Mouse (Mus musculus) small intestine, adult 2 months (tissue): Measurements from ENCODE around the gene Dbx2. TPM values are rescaled to one million over a fixed set of nuclear protein-coding genes. Genes with fewer than 3 reads are reported as not detected.

Source experiments
- H3K27ac ChIP-seq: fragments of 200-500 bp; 2 replicates; pipeline ENCODE4 v1.5.1; 2012; ENCODE audit warnings: low read depth, low read length, control low read depth, inconsistent platforms; ENCODE audit not compliant: insufficient read depth
- H3K27me3 ChIP-seq: fragments of 200-500 bp; 2 replicates; pipeline ENCODE4 v1.6.1; 2012; ENCODE audit warnings: mild to moderate bottlenecking, moderate library complexity, low read length, inconsistent platforms; ENCODE audit not compliant: control insufficient read depth, insufficient read depth
- H3K36me3 ChIP-seq: fragments of 200-500 bp; 2 replicates; pipeline ENCODE4 v1.6.1; 2012; ENCODE audit warnings: mild to moderate bottlenecking, low read length, control low read depth, inconsistent platforms; ENCODE audit not compliant: control insufficient read depth, insufficient read depth
- H3K4me1 ChIP-seq: fragments of 200-500 bp; 2 replicates; pipeline ENCODE4 v1.6.1; 2012; ENCODE audit warnings: low read length, inconsistent platforms, mixed read lengths; ENCODE audit not compliant: control insufficient read depth, insufficient read depth, insufficient read length
- H3K4me3 ChIP-seq: fragments of 200-500 bp; 2 replicates; pipeline ENCODE4 v1.5.1; 2012; ENCODE audit warnings: low read depth, mild to moderate bottlenecking, control low read depth, inconsistent platforms, low read length, moderate library complexity
- CTCF ChIP-seq: fragments of 200-500 bp; IDR thresholded peaks from 2 replicates; pipeline ENCODE4 v1.5.1; 2012; ENCODE audit warnings: low read depth, mild to moderate bottlenecking, control low read depth, inconsistent platforms, low read length, moderate library complexity, mixed read lengths; ENCODE audit not compliant: insufficient replicate concordance, insufficient read length; ENCODE audit errors: extremely low read depth
- POLR2A ChIP-seq: fragments of 200-500 bp; IDR thresholded peaks from 2 replicates; pipeline ENCODE4 v1.6.1; 2012; ENCODE audit warnings: low read depth, mild to moderate bottlenecking, control low read depth, inconsistent platforms, low read length, moderate library complexity
- WGBS: fragments of 180-500 bp; shearing (Covaris S2); methylation state at CpG from one replicate; pipeline ENCODE4 v1.1.7; 2018; 5-methylcytosine and 5-hydroxymethylcytosine counted together
- polyA plus RNA-seq: library from polyadenylated mRNA; depleted of rRNA; stranded (reverse); fragments of >200 nt; gene quantifications from 2 replicates; pipeline ENCODE4 v1.2.3, GENCODE M21; 2012

Dbx2 gene
- polyA plus RNA-seq, 1 experiment = 0.04 TPM

DNA sequence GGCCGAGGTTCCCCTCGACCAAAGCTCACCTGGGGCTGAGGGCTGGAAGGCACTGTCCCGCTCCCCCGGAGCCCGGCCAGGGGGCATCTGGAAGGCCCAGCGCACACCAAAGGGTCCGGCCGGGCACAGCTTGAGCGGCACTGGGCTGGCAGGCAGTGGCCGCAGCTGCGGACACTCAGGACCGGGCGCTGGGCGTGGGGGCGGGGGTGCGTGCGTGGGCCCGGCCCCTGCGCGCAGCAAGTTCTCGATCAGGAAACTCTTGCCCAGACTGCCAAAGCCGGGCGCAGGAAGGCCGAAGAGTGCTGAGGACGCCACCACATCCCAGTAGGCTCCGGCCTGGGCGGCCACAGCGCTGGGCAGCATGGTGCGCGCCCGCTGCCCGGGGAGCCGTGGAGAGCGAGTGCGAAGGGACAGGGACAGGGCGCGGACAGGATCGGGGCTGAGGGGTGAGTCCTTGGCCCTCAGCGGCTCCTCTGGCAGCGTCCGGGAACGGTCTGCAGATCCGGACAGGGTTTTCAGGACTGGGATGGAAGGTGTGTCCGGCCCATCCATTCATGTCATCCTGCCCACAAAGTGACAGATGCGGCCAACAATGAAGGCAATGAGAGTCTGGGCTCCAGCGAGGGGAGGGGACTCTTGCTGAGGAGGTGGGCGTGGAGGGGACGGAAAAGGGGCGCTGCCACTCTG is 1.4 kb downstream of the Dbx2 start:
- 4% methylated on average over 49 of the region's 49 CpGs for WGBS
- no peak overlapping the region for H3K27ac ChIP-seq
- H3K4me1 ChIP-seq = no peaks in the 10 kb centered on the region; the same call in 1 of the 2 replicates
- H3K36me3 ChIP-seq = no peaks in the 10 kb centered on the region
- TF ChIP-seq CTCF (no peak), POLR2A (no peak)
- H3K27me3 ChIP-seq = peaks cover 26% of the 10 kb centered on the region; the same call in 1 of the 2 replicates
- no peak overlapping the region for H3K4me3 ChIP-seq

DNA sequence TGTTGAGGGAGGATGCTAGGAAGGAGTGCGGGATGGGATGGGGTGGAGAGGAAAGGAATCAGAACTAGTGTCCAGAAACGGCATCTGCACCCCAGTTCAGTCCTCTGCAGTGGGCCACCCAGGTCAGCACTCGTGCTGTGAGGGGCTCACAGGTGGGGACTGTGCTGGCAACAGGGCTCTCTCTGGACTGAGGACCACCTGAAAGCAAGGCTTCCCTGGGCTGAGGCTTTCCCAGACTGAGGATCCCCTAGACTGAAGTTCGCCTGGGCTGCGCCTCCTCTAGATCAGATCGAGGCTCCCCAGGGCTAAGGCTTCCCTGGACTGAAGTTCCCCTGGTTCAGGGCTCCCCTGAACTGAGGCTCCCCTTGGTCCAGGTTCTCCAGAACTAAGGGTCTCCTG is 1.9 kb downstream of the Dbx2 start:
- 13% methylated on average over 6 of the region's 6 CpGs for whole genome bisulfite sequencing
- Histone ChIP-seq H3K4me1 (no peaks in the 10 kb centered on the region; the same call in 1 of the 2 replicates), H3K4me3 (no peak overlapping the region), H3K27ac (no peak overlapping the region), H3K27me3 (peaks cover 26% of the 10 kb centered on the region; the same call in 1 of the 2 replicates), H3K36me3 (no peaks in the 10 kb centered on the region)
- TF ChIP-seq POLR2A = no peak
- TF ChIP-seq CTCF = no peak

DNA sequence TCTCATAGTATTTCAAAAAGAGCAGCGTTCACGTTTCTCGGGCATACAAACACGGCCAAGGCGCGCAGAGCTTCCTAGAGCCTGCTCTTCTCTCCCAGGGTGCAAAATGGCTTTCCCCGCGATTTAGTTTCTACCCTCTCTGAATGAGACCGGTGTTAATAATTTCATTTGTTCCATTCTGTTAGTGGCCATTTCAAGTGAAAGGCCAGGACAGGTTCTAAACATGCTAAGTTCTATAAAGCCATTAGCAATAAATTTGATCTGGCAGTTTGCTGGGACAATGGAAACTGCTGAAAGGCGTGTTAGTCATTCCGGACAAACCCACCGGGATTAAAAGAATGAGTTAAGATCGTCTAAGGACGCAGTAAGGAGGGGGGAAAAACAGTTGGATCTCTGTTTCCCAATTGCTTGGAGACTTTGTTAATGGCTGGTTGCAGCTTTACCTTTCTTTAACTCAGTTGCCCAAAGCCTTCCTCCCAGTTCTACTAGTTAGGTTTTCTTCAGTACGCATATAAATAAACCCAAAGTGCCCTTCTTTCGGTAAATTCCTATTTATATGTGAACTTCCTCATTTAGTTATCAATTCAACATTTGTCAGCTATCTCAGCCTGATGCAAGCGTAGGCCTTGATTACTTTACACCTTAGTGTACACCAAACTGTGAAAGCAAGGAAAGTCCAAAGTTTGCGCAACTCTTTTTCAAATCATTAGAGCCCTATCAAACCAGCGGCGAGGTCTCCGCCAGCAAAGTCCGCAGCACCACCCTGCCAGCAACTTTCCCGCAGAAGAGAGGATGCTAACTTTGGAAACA is 2.7 kb downstream of the Dbx2 start:
- H3K4me1 ChIP-seq = no peaks in the 10 kb centered on the region; the same call in 1 of the 2 replicates
- H3K4me3 ChIP-seq = no peak overlapping the region
- no peak overlapping the region for H3K27ac ChIP-seq
- no peak for TF ChIP-seq CTCF
- no peak for TF ChIP-seq POLR2A
- 8% methylated on average over 23 of the region's 23 CpGs for WGBS
- H3K27me3 ChIP-seq = peaks cover 26% of the 10 kb centered on the region; the same call in 1 of the 2 replicates
- no peaks in the 10 kb centered on the region for H3K36me3 ChIP-seq

DNA sequence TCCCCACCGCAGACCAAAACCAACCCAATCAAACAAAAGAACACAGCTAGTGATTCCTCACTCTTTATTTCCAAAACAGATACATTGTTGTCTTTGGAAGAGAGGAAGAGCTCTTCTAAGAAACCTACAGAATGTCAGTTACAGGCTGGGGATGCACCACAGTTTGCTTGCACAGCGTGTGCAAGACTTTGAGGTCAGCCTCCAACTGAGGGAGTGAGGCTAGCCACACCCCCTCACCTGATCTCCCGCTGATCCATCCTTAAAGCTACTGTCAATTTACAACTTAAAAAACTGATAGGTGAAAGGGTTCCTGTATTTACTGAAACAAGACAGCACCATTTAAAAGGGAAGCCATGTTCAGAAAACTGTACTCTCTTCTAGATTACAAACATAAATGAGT is 3.9 kb downstream of the Dbx2 start:
- Histone ChIP-seq H3K4me3 (no peak overlapping the region), H3K4me1 (no peaks in the 10 kb centered on the region; the same call in 1 of the 2 replicates), H3K36me3 (no peaks in the 10 kb centered on the region), H3K27me3 (peaks cover 26% of the 10 kb centered on the region; the same call in 1 of the 2 replicates), H3K27ac (no peak overlapping the region)
- WGBS = 8% methylated on average over 3 of the region's 3 CpGs
- TF ChIP-seq POLR2A (no peak), CTCF (no peak)

DNA sequence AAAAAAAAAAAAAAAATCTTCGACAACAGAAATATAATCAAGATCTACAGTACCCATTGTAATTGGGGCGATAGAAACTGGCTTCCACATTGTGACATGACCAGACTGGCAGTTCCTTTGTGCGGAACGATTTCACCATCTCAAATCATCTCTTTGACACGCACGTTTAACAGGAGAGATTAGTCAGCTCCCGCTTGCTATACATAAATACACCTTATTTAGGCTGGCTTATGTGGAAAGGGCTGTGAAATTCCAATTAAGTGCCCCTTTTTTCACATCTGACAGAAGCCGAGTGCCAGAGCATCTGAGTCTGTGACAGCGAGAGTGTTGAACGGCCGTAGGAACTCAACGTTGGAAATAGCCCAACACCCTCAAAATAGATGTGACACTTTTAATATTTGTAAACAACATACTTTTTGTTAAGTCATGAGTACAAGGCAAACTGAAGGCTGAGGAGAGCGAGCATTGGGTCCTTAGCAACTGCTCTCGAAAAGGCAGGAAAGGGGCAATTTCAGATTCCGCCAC is 12.2 kb downstream of the Dbx2 start:
- 82% methylated on average over 15 of the region's 15 CpGs for WGBS
- Histone ChIP-seq H3K4me1 (no peaks in the 10 kb centered on the region), H3K27me3 (no peaks in the 10 kb centered on the region), H3K27ac (no peak overlapping the region), H3K4me3 (no peak overlapping the region), H3K36me3 (no peaks in the 10 kb centered on the region)
- TF ChIP-seq POLR2A = no peak

DNA sequence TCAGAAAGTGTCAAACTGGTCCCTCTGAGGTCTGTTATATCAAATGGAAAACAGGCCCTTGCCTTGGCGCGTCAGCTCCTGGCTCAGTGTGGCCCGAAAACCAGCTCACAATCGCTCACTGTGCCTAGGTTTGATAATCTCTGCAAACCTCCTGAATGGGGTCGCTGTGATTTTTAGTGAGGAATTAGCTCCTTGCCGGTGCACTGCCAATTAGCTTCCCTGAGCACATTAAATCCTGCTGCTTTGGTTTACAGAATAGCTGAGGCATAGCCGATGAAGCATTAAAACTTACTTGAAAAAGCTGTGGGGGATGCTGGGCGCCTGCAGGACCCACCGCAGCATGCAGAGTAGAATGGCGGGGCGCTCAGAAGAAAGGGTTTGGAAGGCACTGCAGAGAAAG is 15.4 kb downstream of the Dbx2 start:
- Histone ChIP-seq H3K4me1 (no peaks in the 10 kb centered on the region), H3K4me3 (no peak overlapping the region), H3K36me3 (no peaks in the 10 kb centered on the region), H3K27me3 (no peaks in the 10 kb centered on the region), H3K27ac (no peak overlapping the region)
- no peak for TF ChIP-seq CTCF
- no peak for TF ChIP-seq POLR2A
- WGBS = 32% methylated on average over 11 of the region's 11 CpGs

DNA sequence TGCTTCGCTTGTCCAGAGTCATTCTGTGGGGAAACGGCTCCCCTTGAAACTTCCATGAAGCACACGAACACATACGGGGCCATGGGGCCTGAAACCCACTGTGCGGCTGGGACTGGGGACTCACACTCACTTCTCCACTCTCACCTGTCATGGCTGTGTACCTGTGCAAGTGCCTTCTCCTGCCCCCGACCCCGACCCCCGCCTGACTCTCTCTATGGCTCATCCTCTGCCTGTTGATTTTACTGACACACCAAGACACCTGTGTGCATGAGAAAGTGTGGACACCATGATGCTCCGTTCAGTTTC is 16.0 kb downstream of the Dbx2 start:
- Histone ChIP-seq H3K4me3 (no peak overlapping the region), H3K4me1 (no peaks in the 10 kb centered on the region), H3K36me3 (no peaks in the 10 kb centered on the region), H3K27me3 (no peaks in the 10 kb centered on the region), H3K27ac (no peak overlapping the region)
- WGBS = 69% methylated on average over 9 of the region's 9 CpGs
- TF ChIP-seq CTCF (no peak), POLR2A (no peak)
